Mouse (Mus musculus): ENCODE measurements around the gene Dusp28. TPM values are rescaled to one million over a fixed set of nuclear protein-coding genes. Genes with fewer than 3 reads are reported as not detected.
A peak's percentile ranks its signal among the peaks of the same experiment; 100 is the strongest.

The Dusp28 gene
- total RNA-seq, 2 experiments from 2014 or later, result 7.1 to 7.2 TPM

- DNase-seq (ENCODE audit: extremely low spot score in 1 of 2, low spot score in 2 of 2), result peak; percentile 95
- intact Hi-C loops (cut with DNase I), result no loop called here
Observed at GRCm38 (mm10) chr1:92934182-92934827, 27.5 kb downstream of the Dusp28 start, which contains the start of gene Capn10. Gene Capn10 (plus strand): TSS chr1:92934376.

- intact Hi-C loops (cut with DNase I), result no loop called here
- DNase-seq (ENCODE audit: extremely low spot score in 1 of 2, low spot score in 2 of 2), result peak in 1 of 2 experiments; percentile 71
Observed at GRCm38 (mm10) chr1:92935054-92935962, 28.5 kb downstream of the Dusp28 start.

GRCm38 (mm10) chr1:92935977-92936376 is 29.2 kb downstream of the Dusp28 start:
- DNase-seq (ENCODE audit: extremely low spot score in 1 of 2, low spot score in 2 of 2), result no peak
- intact Hi-C loops (cut with DNase I), result no loop called here

- intact Hi-C loops (cut with DNase I), result no loop called here
- DNase-seq (ENCODE audit: extremely low spot score in 1 of 2, low spot score in 2 of 2), result no peak
Observed at GRCm38 (mm10) chr1:92936467-92936866, 29.7 kb downstream of the Dusp28 start.

GRCm38 (mm10) chr1:92937797-92938196 is 31.0 kb downstream of the Dusp28 start:
- DNase-seq (ENCODE audit: extremely low spot score in 1 of 2, low spot score in 2 of 2), result no peak
- intact Hi-C loops (cut with DNase I), result no loop called here

GRCm38 (mm10) chr1:92939746-92940145 is 33.0 kb downstream of the Dusp28 start:
- DNase-seq (ENCODE audit: extremely low spot score in 1 of 2, low spot score in 2 of 2), result no peak
- intact Hi-C loops (cut with DNase I), result no loop called here

GRCm38 (mm10) chr1:92943219-92943989 is 36.6 kb downstream of the Dusp28 start:
- no peak for DNase-seq (ENCODE audit: extremely low spot score in 1 of 2, low spot score in 2 of 2)
- intact Hi-C loops (cut with DNase I), result no loop called here

- intact Hi-C loops (cut with DNase I), result no loop called here
Observed at GRCm38 (mm10) chr1:92947966-92948365, 41.2 kb downstream of the Dusp28 start.

GRCm38 (mm10) chr1:92949426-92949825 is 42.6 kb downstream of the Dusp28 start:
- intact Hi-C loops (cut with DNase I), result no loop called here
- no peak for DNase-seq (ENCODE audit: extremely low spot score in 1 of 2, low spot score in 2 of 2)

More at GRCm38 (mm10) chr1:92947966-92948365, 41.2 kb downstream of the Dusp28 start:
- no peak for DNase-seq (ENCODE audit: extremely low spot score in 1 of 2, low spot score in 2 of 2)

GRCm38 (mm10) chr1:92950607-92951006 is 43.8 kb downstream of the Dusp28 start, which contains the start of gene Gpr35:
Gene Gpr35 (plus strand): TSS chr1:92950865.
- DNase-seq (ENCODE audit: extremely low spot score in 1 of 2, low spot score in 2 of 2), result no peak
- intact Hi-C loops (cut with DNase I), result no loop called here

- DNase-seq (ENCODE audit: extremely low spot score in 1 of 2, low spot score in 2 of 2), result no peak
- intact Hi-C loops (cut with DNase I), result no loop called here
Observed at GRCm38 (mm10) chr1:92953641-92954040, 46.9 kb downstream of the Dusp28 start.

- DNase-seq (ENCODE audit: extremely low spot score in 1 of 2, low spot score in 2 of 2), result peak; percentile 53 to 65
- intact Hi-C loops (cut with DNase I), result loop anchor here (2.0 kb wide), 1 partner anchor 56 kb away; no protein-coding TSS in a partner anchor
Observed at GRCm38 (mm10) chr1:92956571-92957335, 50.0 kb downstream of the Dusp28 start.

Other genes with a start within 250 kb of the Dusp28 start
- 100 to 1,000 TPM; 124 to 125 TPM for gene Gpc1, start 75.3 kb upstream of the Dusp28 start, total RNA-seq (2021)
- under 1 TPM in 1 of 2 experiments, not detected in 1; 0.17 TPM for gene Ankmy1, start 4.1 kb upstream of the Dusp28 start, total RNA-seq (2021)
- 10 to 100 TPM; 41.5 to 41.7 TPM for gene Rnpepl1, start 3.8 kb downstream of the Dusp28 start, total RNA-seq (2021)
- gene Capn10, start 27.4 kb downstream of the Dusp28 start, total RNA-seq (2021), result 10 to 100 TPM; 50.3 to 51.0 TPM
- gene Gpr35, start 43.9 kb downstream of the Dusp28 start, total RNA-seq (2021), result under 1 TPM; 0.11 to 0.22 TPM
- not detected for gene Aqp12, start 99.4 kb downstream of the Dusp28 start, total RNA-seq (2021)
- 100 to 1,000 TPM; 908 to 919 TPM for gene Kif1a, start 195.0 kb downstream of the Dusp28 start, total RNA-seq (2021)
- gene Agxt, start 228.3 kb downstream of the Dusp28 start, total RNA-seq (2021), result not detected

All from left cerebral cortex, postnatal 10 days (tissue).